25 mouse cellular contexts compared by ENCODE assay signal in the genomic region with DNA sequence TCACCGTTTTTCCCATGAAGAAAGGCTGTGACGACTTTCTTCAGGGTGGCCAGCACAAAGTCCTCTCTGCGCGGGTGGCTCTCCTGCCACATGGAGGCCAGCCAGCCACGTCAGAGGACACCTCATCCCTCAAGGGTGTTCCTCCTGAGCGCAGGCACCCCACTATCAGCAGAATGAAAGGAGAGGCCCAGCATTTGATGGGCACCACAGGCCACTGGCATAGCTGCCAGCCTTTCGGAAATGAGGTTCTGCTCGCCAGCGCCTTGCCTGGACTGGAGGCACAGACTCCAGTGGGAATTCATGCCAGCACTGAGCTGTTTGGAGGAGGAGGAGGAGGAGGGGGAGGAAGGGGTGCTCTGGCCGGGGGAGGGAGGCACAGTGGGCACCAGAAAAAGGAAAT. TPM values are rescaled to one million over a fixed set of nuclear protein-coding genes. Genes with fewer than 3 reads are reported as not detected.
DNase-seq lines count a peak whose midpoint lies in the region; ATAC-seq and TF ChIP-seq lines count a peak whose summit lies in the region.
"Had no signal": no experiment of that assay in that cellular context is flagged by ENCODE, and none has a peak within 500 bp of the region (broad histone marks: within the 10 kb centered on the region; RNA-seq: fewer than 3 reads in every experiment).

No protein-coding gene starts in this region.

- TF ChIP-seq POLR2A in cerebellum, adult 2 months (IDR thresholded peaks at IDR 0.05; ENCODE audit: borderline replicate concordance, insufficient read depth, low read length), result no peak

- peaks cover 20% of the 10 kb centered on the region for H3K4me1 ChIP-seq in cerebellum, adult 2 months (ENCODE audit: control insufficient read depth, insufficient read depth, low read length)
- H3K4me1 ChIP-seq: embryonic facial prominence, embryonic 15.5 days; forebrain, embryonic 15.5 days; heart, embryonic 12.5 days; intestine, embryonic 15.5 days had no signal

- DNase-seq in gastrocnemius, adult 2 months, result peak; percentile 26
- no peak for DNase-seq in gastrocnemius, postnatal 36 days
- DNase-seq in cerebellum, adult 2 months, result peak; percentile 84 to 93
- peak; percentile 39 to 56 for DNase-seq in cerebellum, postnatal 10 days
- no peak for DNase-seq in embryo, embryonic 9.5 days (ENCODE audit: extremely low spot score)
- no peak for DNase-seq in left cerebral cortex, adult 18-20 months (ENCODE audit: low spot score in 2 of 2)
- no peak for DNase-seq in ovary, postnatal 10 days (ENCODE audit: low spot score)
- DNase-seq: adrenal gland, postnatal 14 days; gastrocnemius, postnatal 10 days; heart, adult 2 months; kidney, adult 18-20 months had no signal

- TF ChIP-seq CTCF in gastrocnemius, adult 2 months (IDR thresholded peaks at IDR 0.05), result no peak
- TF ChIP-seq CTCF in cerebellum, adult 2 months (IDR thresholded peaks at IDR 0.05; ENCODE audit: borderline replicate concordance, insufficient read depth, low read depth, low read length), result no peak

- 8% methylated on average over 10 of the region's 10 CpGs for WGBS in cerebellum, adult 2 months

- no peak for ATAC-seq in megakaryocyte-erythroid progenitor cell, adult 5-6 weeks (replicated peaks; ENCODE audit: low FRiP score, low TSS enrichment, poor library complexity, severe bottlenecking)
- ATAC-seq: activated CD4-positive, CD25-positive, alpha-beta regulatory T cell, adult 4 months; forebrain, embryonic 15.5 days; intestine, embryonic 15.5 days; Patski had no signal

- H3K4me3 ChIP-seq in gastrocnemius, adult 2 months, result no peak overlapping the region
- no peak overlapping the region for H3K4me3 ChIP-seq in cerebellum, adult 2 months (replicated peaks; ENCODE audit: insufficient read depth, low read depth, low read length)
- H3K4me3 ChIP-seq: embryonic facial prominence, embryonic 15.5 days; erythroblast, embryonic 14.5 days; forebrain, embryonic 10.5 days; forebrain, embryonic 15.5 days; heart, adult 2 months; heart, embryonic 12.5 days; hindbrain, embryonic 10.5 days; intestine, embryonic 15.5 days had no signal

- no peak overlapping the region for H3K27ac ChIP-seq in gastrocnemius, adult 2 months
- H3K27ac ChIP-seq in cerebellum, adult 2 months (ENCODE audit: insufficient read depth, low read length), result peak overlapping the region; percentile 26
- H3K27ac ChIP-seq: embryonic facial prominence, embryonic 15.5 days; forebrain, embryonic 10.5 days; forebrain, embryonic 15.5 days; heart, adult 2 months; hindbrain, embryonic 10.5 days; hindbrain, embryonic 14.5 days; intestine, embryonic 15.5 days had no signal

- H3K27me3 ChIP-seq in cerebellum, adult 2 months (ENCODE audit: control insufficient read depth, insufficient read depth, low read length), result no peaks in the 10 kb centered on the region
- H3K27me3 ChIP-seq: embryonic facial prominence, embryonic 15.5 days; forebrain, embryonic 15.5 days; heart, embryonic 12.5 days; intestine, embryonic 15.5 days; Patski had no signal

- intact Hi-C loops in gastrocnemius, adult 2 months (cut with DNase I), result no loop called here
- intact Hi-C loops in gastrocnemius, postnatal 36 days (cut with DNase I), result no loop called here

RNA-seq across cellular contexts. Expression of gene Slc45a1, which starts 16.4 kb away (rescaled TPM):
- total RNA-seq in gastrocnemius, adult 2 months (2021), result not detected
- not detected for total RNA-seq in gastrocnemius, postnatal 36 days (2021)
- polyA plus RNA-seq in cerebellum, adult 2 months (2012; rRNA removed), result 49.1 and 54.9 TPM in 2 replicates
- not detected in 2 replicates for total RNA-seq in megakaryocyte-erythroid progenitor cell, adult 5-6 weeks (2014; fragmentation: Nextera tagmentation)
- total RNA-seq in megakaryocyte-erythroid progenitor cell, adult 5-6 weeks (2017), result not detected in 2 replicates
- total RNA-seq in left cerebral cortex, adult 18-20 months (2021), result 10 to 100 TPM; 49.1 to 49.4 TPM
- total RNA-seq: CH12.LX; gastrocnemius, postnatal 10 days; heart, adult 2 months; heart, postnatal 25 days had no signal
- polyA plus RNA-seq: erythroblast, embryonic 14.5 days; heart, adult 2 months; heart, embryonic 12.5 days; heart, embryonic 16.5 days; Patski had no signal

Comparison
In these comparisons a context has a peak if more than half of its experiments do, and no peak if none do; other contexts are left out.
1. DNase-seq: peak in gastrocnemius, adult 2 months (single experiment), cerebellum, adult 2 months (2 of 2) and cerebellum, postnatal 10 days (2 of 2); none in gastrocnemius, postnatal 36 days (0 of 2), embryo, embryonic 9.5 days (single experiment), left cerebral cortex, adult 18-20 months (0 of 2) and ovary, postnatal 10 days (single experiment).
2. RNA of gene Slc45a1, which starts 16.4 kb away (total RNA-seq): 49.1 to 49.4 TPM in left cerebral cortex, adult 18-20 months; not detected in megakaryocyte-erythroid progenitor cell, adult 5-6 weeks, not detected in gastrocnemius, adult 2 months and not detected in gastrocnemius, postnatal 36 days; every median in the first group is over 10 times any median in the second.